Mouse (Mus musculus): ENCODE data around the gene Nrip3. TPM values are rescaled to one million over a fixed set of nuclear protein-coding genes. Genes with fewer than 3 reads are reported as not detected.

Nrip3 gene
- polyA plus RNA-seq, 1 experiment from 2014 or later = not detected

Other genes with a start within 250 kb of the Nrip3 start
- 0.98 to 1.8 TPM (median 1.3 TPM) in 3 replicates for gene St5, start 78.4 kb downstream of the Nrip3 start, polyA plus RNA-seq (2018)
- 38.0 to 49.5 TPM (median 47.1 TPM) in 3 replicates for gene Akip1, start 78.3 kb downstream of the Nrip3 start, polyA plus RNA-seq (2018)
- not detected in 3 replicates for gene BC051019, start 58.2 kb downstream of the Nrip3 start, polyA plus RNA-seq (2018)
- gene Ascl3, start 50.3 kb downstream of the Nrip3 start, polyA plus RNA-seq (2018) = not detected in 3 replicates
- 97.7 to 113 TPM (median 101 TPM) in 3 replicates for gene Tmem9b, start 29.1 kb downstream of the Nrip3 start, polyA plus RNA-seq (2018)
- gene Scube2, start 83.7 kb upstream of the Nrip3 start, polyA plus RNA-seq (2018) = not detected in 3 replicates
- gene Dennd5a, start 178.4 kb upstream of the Nrip3 start, polyA plus RNA-seq (2018) = 50.8 to 79.4 TPM (median 79.0 TPM) in 3 replicates
- gene Tmem41b, start 204.9 kb upstream of the Nrip3 start, polyA plus RNA-seq (2018) = 49.5 to 57.5 TPM (median 51.3 TPM) in 3 replicates
- gene Ipo7, start 236.2 kb upstream of the Nrip3 start, polyA plus RNA-seq (2018) = 47.4 to 71.0 TPM (median 47.9 TPM) in 3 replicates